ENCODE assay signal across 11 mouse cellular contexts in the genomic region with DNA sequence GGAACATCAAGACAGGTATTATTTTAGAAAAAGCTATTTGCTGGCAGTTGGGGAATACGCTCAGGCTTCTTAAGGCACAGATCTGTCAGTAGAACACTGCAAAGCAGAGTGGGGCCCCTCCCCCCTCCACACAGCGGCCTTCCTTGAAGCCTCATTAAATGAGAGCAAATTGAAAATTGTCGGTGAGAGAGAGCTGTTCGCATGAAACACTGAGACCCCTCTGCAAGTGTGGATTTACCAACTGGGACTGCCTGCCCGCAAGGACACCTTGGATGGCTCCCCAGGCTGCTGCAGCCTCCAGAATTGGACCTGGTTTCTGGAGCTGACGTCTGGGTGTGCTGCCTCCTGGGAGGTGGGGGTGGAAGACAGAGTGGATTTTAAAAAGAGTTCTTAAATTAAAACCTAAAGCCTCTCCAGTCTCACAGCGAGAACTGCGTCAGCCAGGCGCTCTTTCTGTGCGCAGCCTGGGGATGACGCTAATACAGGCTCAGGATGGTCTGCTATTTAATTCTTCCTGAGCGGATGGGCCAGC. TPM values are rescaled to one million over a fixed set of nuclear protein-coding genes. Genes with fewer than 3 reads are reported as not detected.
DNase-seq lines count a peak whose midpoint lies in the region; ATAC-seq and TF ChIP-seq lines count a peak whose summit lies in the region.
"Had no signal": no experiment of that assay in that cellular context is flagged by ENCODE, and none has a peak within 500 bp of the region (broad histone marks: within the 10 kb centered on the region; RNA-seq: fewer than 3 reads in every experiment).

No protein-coding gene starts in this region.

- H3K4me2 ChIP-seq in forebrain, postnatal 0 days (ENCODE audit: low read depth) = peak overlapping the region; percentile 45
- H3K4me2 ChIP-seq in intestine, embryonic 16.5 days (ENCODE audit: low read depth, low read length) = no peak overlapping the region
- no peak overlapping the region for H3K4me2 ChIP-seq in heart, embryonic 12.5 days
- H3K4me2 ChIP-seq: liver, embryonic 15.5 days; stomach, embryonic 15.5 days had no signal

- no peak for TF ChIP-seq CTCF in forebrain, postnatal 0 days (IDR thresholded peaks at IDR 0.05; ENCODE audit: low read depth)
- no peak for TF ChIP-seq CTCF in olfactory bulb, adult 2 months (IDR thresholded peaks at IDR 0.05; ENCODE audit: insufficient read depth, low read depth, low read length)

- peak overlapping the region; percentile 67 for H3K27ac ChIP-seq in forebrain, postnatal 0 days (ENCODE audit: low read depth, low read length)
- no peak overlapping the region for H3K27ac ChIP-seq in olfactory bulb, adult 2 months (ENCODE audit: insufficient read depth, low read depth, low read length)
- no peak overlapping the region for H3K27ac ChIP-seq in intestine, embryonic 16.5 days (ENCODE audit: low read length)
- no peak overlapping the region for H3K27ac ChIP-seq in heart, embryonic 12.5 days (ENCODE audit: poor library complexity, severe bottlenecking)
- H3K27ac ChIP-seq: liver, embryonic 15.5 days; stomach, embryonic 15.5 days had no signal

- H3K36me3 ChIP-seq in forebrain, postnatal 0 days (ENCODE audit: insufficient read depth) = no peaks in the 10 kb centered on the region
- no peaks in the 10 kb centered on the region for H3K36me3 ChIP-seq in intestine, embryonic 16.5 days (ENCODE audit: control insufficient read depth, insufficient read depth, low read length)
- H3K36me3 ChIP-seq in heart, embryonic 12.5 days = no peaks in the 10 kb centered on the region
- H3K36me3 ChIP-seq: liver, embryonic 15.5 days; stomach, embryonic 15.5 days had no signal

- TF ChIP-seq POLR2A in olfactory bulb, adult 2 months (IDR thresholded peaks at IDR 0.05; ENCODE audit: insufficient read depth, low read depth, low read length) = no peak

- WGBS in forebrain, postnatal 0 days = 17% methylated on average over 12 of the region's 12 CpGs
- 35% methylated on average over 12 of the region's 12 CpGs for WGBS in olfactory bulb, adult 2 months
- 58% methylated on average over 12 of the region's 12 CpGs for WGBS in intestine, embryonic 16.5 days
- WGBS in heart, embryonic 12.5 days = 67% methylated on average over 12 of the region's 12 CpGs

- DNase-seq in embryo, embryonic 10 days (ENCODE audit: low spot score) = peak; percentile 23
- no peak for DNase-seq in embryo, embryonic 9.5 days (ENCODE audit: extremely low spot score)
- DNase-seq in forebrain, postnatal 0 days = peak; percentile 77
- DNase-seq in left cerebral cortex, adult 18-20 months (ENCODE audit: low spot score in 2 of 2) = peak; percentile 66 to 82
- no peak for DNase-seq in thymus, adult 18-20 months

- H3K4me3 ChIP-seq in forebrain, postnatal 0 days (ENCODE audit: low read depth, low read length) = peak overlapping the region; percentile 16; the same call in 1 of the 2 replicates
- H3K4me3 ChIP-seq in olfactory bulb, adult 2 months (ENCODE audit: insufficient read depth, low read depth, low read length) = peak overlapping the region; percentile 22; the same call in 1 of the 2 replicates
- H3K4me3 ChIP-seq in intestine, embryonic 16.5 days (ENCODE audit: low read length) = no peak overlapping the region
- H3K4me3 ChIP-seq in heart, embryonic 12.5 days = no peak overlapping the region
- H3K4me3 ChIP-seq: liver, embryonic 15.5 days; stomach, embryonic 15.5 days had no signal

- H3K27me3 ChIP-seq in forebrain, postnatal 0 days (ENCODE audit: insufficient read depth, low read length) = no peaks in the 10 kb centered on the region
- no peaks in the 10 kb centered on the region for H3K27me3 ChIP-seq in intestine, embryonic 16.5 days (replicated peaks; ENCODE audit: control insufficient read depth, insufficient read depth, low read length)
- H3K27me3 ChIP-seq in heart, embryonic 12.5 days (replicated peaks) = no peaks in the 10 kb centered on the region
- H3K27me3 ChIP-seq: CH12.LX; liver, embryonic 15.5 days; stomach, embryonic 15.5 days had no signal

- H3K4me1 ChIP-seq in forebrain, postnatal 0 days (ENCODE audit: insufficient read depth) = peaks cover 15% of the 10 kb centered on the region
- peaks cover 24% of the 10 kb centered on the region for H3K4me1 ChIP-seq in olfactory bulb, adult 2 months (ENCODE audit: control insufficient read depth, insufficient read depth, low read length)
- H3K4me1 ChIP-seq in intestine, embryonic 16.5 days (ENCODE audit: control insufficient read depth, insufficient read depth, low read length) = peaks cover 6% of the 10 kb centered on the region; the same call in 1 of the 2 replicates
- H3K4me1 ChIP-seq in heart, embryonic 12.5 days (replicated peaks) = peaks cover 16% of the 10 kb centered on the region
- H3K4me1 ChIP-seq: liver, embryonic 15.5 days had no signal

- peak overlapping the region; percentile 35 for H3K9ac ChIP-seq in forebrain, postnatal 0 days
- no peak overlapping the region for H3K9ac ChIP-seq in intestine, embryonic 16.5 days (ENCODE audit: low read depth, low read length)
- H3K9ac ChIP-seq in heart, embryonic 12.5 days = no peak overlapping the region
- H3K9ac ChIP-seq: liver, embryonic 15.5 days; stomach, embryonic 15.5 days had no signal

- H3K9me3 ChIP-seq in forebrain, postnatal 0 days (ENCODE audit: low read length) = no peaks in the 10 kb centered on the region
- no peaks in the 10 kb centered on the region for H3K9me3 ChIP-seq in intestine, embryonic 16.5 days (ENCODE audit: control insufficient read depth, low read length)
- no peaks in the 10 kb centered on the region for H3K9me3 ChIP-seq in heart, embryonic 12.5 days (replicated peaks)
- H3K9me3 ChIP-seq: liver, embryonic 15.5 days; stomach, embryonic 15.5 days had no signal

- peak; percentile 85 for ATAC-seq in forebrain, postnatal 0 days
- ATAC-seq in intestine, embryonic 16.5 days = no peak
- no peak for ATAC-seq in heart, embryonic 12.5 days (ENCODE audit: insufficient number of reproducible peaks, low FRiP score)

RNA-seq across cellular contexts. Expression of gene Kif5c, which starts 46.9 kb away (rescaled TPM):
- 349 and 408 TPM in 2 replicates for total RNA-seq in forebrain, postnatal 0 days (2014; rRNA removed)
- polyA plus RNA-seq in forebrain, postnatal 0 days (2015; fragmentation: Nextera tagmentation; extraction: Ambion mirVana) = 112 and 163 TPM in 2 replicates
- total RNA-seq in left cerebral cortex, adult 18-20 months (2021) = 100 to 1,000 TPM; 536 to 540 TPM
- polyA plus RNA-seq in olfactory bulb, adult 2 months (2012; ENCODE audit: insufficient read depth, insufficient read length, low replicate concordance, missing spikeins) = not detected in 2 replicates
- polyA plus RNA-seq in intestine, embryonic 16.5 days (2015; fragmentation: Nextera tagmentation; extraction: Ambion mirVana) = 4.4 and 4.8 TPM in 2 replicates
- 1.0 and 1.2 TPM in 2 replicates for polyA plus RNA-seq in heart, embryonic 12.5 days (2016; fragmentation: Nextera tagmentation; extraction: Ambion mirVana)

Comparison
In these comparisons a context has a peak if more than half of its experiments do, and no peak if none do; other contexts are left out.
1. DNase-seq: peak in embryo, embryonic 10 days (single experiment), forebrain, postnatal 0 days (single experiment) and left cerebral cortex, adult 18-20 months (2 of 2); none in embryo, embryonic 9.5 days (single experiment) and thymus, adult 18-20 months (0 of 2).
2. H3K4me3 ChIP-seq: peak in forebrain, postnatal 0 days (single experiment) and olfactory bulb, adult 2 months (single experiment); none in intestine, embryonic 16.5 days (single experiment) and heart, embryonic 12.5 days (single experiment).